Mouse (Mus musculus): ENCODE measurements around the gene Ctnnal1. TPM values are rescaled to one million over a fixed set of nuclear protein-coding genes. Genes with fewer than 3 reads are reported as not detected.

Gene Ctnnal1
- polyA plus RNA-seq, 1 experiment: 9.0 TPM

DNA sequence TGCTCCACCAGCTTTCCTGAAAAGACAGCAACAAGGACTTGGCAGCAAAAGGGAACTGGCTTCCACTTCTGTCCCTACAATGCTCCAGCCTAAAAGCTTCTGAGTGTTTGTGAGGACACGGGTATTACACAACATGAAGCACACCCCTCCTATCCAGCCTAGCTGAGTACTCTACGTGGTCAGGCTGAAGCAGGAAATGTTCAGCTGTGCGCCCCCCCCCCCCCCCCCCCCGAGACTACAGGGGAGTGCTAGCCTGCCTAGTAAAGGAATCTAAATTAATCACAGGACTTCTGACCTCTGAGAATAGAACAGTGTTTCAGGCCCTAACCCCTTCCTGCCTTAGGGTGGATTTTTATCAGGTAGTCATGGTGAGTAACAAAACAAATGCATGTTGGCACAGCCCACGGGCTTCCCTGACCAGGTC is 97.1 kb downstream of the Ctnnal1 start:
- Histone ChIP-seq H3K27me3 (replicated peaks) (no peaks in the 10 kb centered on the region), H3K9me3 (no peaks in the 10 kb centered on the region), H3K36me3 (replicated peaks; ENCODE audit: low read length) (peaks cover 99% of the 10 kb centered on the region), H3K4me3 (replicated peaks) (no peak overlapping the region), H3K4me1 (peaks cover 5% of the 10 kb centered on the region; the same call in 1 of the 2 replicates)
- TF ChIP-seq FLI1 (IDR thresholded peaks at IDR 0.05; ENCODE audit: low read length) (no peak), GATA1 (IDR thresholded peaks at IDR 0.05; ENCODE audit: borderline replicate concordance, low read length) (no peak)

Other genes with a start within 250 kb of the Ctnnal1 start
- gene Gm26657, start 125.1 kb downstream of the Ctnnal1 start, polyA plus RNA-seq (2012; ENCODE audit: insufficient read depth, low replicate concordance): not detected in 2 replicates
- 0.06 TPM in 1 of 2 replicates, not detected in the other for gene Actl7b, start 123.7 kb downstream of the Ctnnal1 start, polyA plus RNA-seq (2012; ENCODE audit: insufficient read depth, low replicate concordance)
- not detected in 2 replicates for gene Actl7a, start 121.8 kb downstream of the Ctnnal1 start, polyA plus RNA-seq (2012; ENCODE audit: insufficient read depth, low replicate concordance)
- gene Elp1, start 62.9 kb downstream of the Ctnnal1 start, polyA plus RNA-seq (2012; ENCODE audit: insufficient read depth, low replicate concordance): 2.7 and 2.9 TPM in 2 replicates
- gene Fam206a, start 62.8 kb downstream of the Ctnnal1 start, polyA plus RNA-seq (2012; ENCODE audit: insufficient read depth, low replicate concordance): 1.9 and 4.8 TPM in 2 replicates
- gene Tmem245, start 82.2 kb upstream of the Ctnnal1 start, polyA plus RNA-seq (2012; ENCODE audit: insufficient read depth, low replicate concordance): 0.13 and 0.45 TPM in 2 replicates
- gene Frrs1l, start 125.2 kb upstream of the Ctnnal1 start, polyA plus RNA-seq (2012; ENCODE audit: insufficient read depth, low replicate concordance): 0.04 TPM in 1 of 2 replicates, not detected in the other

All from megakaryocyte, embryonic 14.5 days (primary cell).